Mouse (Mus musculus) adrenal gland, postnatal 4 days (tissue): ENCODE measurements around the gene Tecr. TPM values are rescaled to one million over a fixed set of nuclear protein-coding genes. Genes with fewer than 3 reads are reported as not detected.
"Not testable (repeated sequence)": the region's sequence is repeated elsewhere in the genome, so short reads cannot be mapped to it uniquely, and the experiment has no call there.

Experiments used
- DNase-seq, 2 experiments: peaks; one replicate each; pipeline ENCODE4 v3.0.0; 2021 to 2022; ENCODE audit warnings: low spot score in 2 of 2, mixed read lengths in 2 of 2
- total RNA-seq, 2 experiments: library from RNA; stranded (reverse); gene quantifications; 2 replicates each; pipeline ENCODE4 v1.2.3; 2021

The Tecr gene
- total RNA-seq, 2 experiments from 2014 or later: 369 to 378 TPM

- DNase-seq: no peak
These were observed 23.0 kb downstream of the Tecr start for GRCm38 (mm10) chr8:83584771-83585170.

- DNase-seq: no peak
These were observed 24.5 kb downstream of the Tecr start for GRCm38 (mm10) chr8:83583236-83583635.

- DNase-seq: no peak
These were observed 25.5 kb downstream of the Tecr start for GRCm38 (mm10) chr8:83582226-83582625.

GRCm38 (mm10) chr8:83580826-83581225, 26.9 kb downstream of the Tecr start:
- no peak for DNase-seq

GRCm38 (mm10) chr8:83579676-83580075, 28.1 kb downstream of the Tecr start:
- DNase-seq: peak in 1 of 2 experiments; percentile 1

GRCm38 (mm10) chr8:83578131-83579055, 29.4 kb downstream of the Tecr start:
- peak in 1 of 2 experiments; percentile 3 for DNase-seq

- peak; percentile 39 to 70 for DNase-seq
These were observed 30.4 kb downstream of the Tecr start for GRCm38 (mm10) chr8:83577384-83577791.

GRCm38 (mm10) chr8:83576921-83577320, 30.9 kb downstream of the Tecr start:
- DNase-seq: no peak

GRCm38 (mm10) chr8:83576516-83576895, 31.3 kb downstream of the Tecr start:
- no peak for DNase-seq

GRCm38 (mm10) chr8:83575561-83576515, 31.9 kb downstream of the Tecr start:
- peak in 1 of 2 experiments; percentile 2 for DNase-seq

GRCm38 (mm10) chr8:83574631-83575315, 33.0 kb downstream of the Tecr start:
- peak in 1 of 2 experiments; percentile 2 for DNase-seq

- no peak for DNase-seq
These were observed 34.5 kb downstream of the Tecr start for GRCm38 (mm10) chr8:83573140-83573875.

- DNase-seq: no peak
These were observed 35.4 kb downstream of the Tecr start for GRCm38 (mm10) chr8:83572246-83572812.

GRCm38 (mm10) chr8:83571791-83572190, 36.0 kb downstream of the Tecr start:
- no peak for DNase-seq

- not testable (repeated sequence) for DNase-seq
These were observed 36.8 kb downstream of the Tecr start for GRCm38 (mm10) chr8:83571001-83571340.

GRCm38 (mm10) chr8:83570272-83571000, 37.3 kb downstream of the Tecr start:
- DNase-seq: no peak

GRCm38 (mm10) chr8:83569165-83569564, 38.6 kb downstream of the Tecr start:
- DNase-seq: no peak

- no peak for DNase-seq
These were observed 39.0 kb downstream of the Tecr start for GRCm38 (mm10) chr8:83568755-83569154.

- DNase-seq: no peak
These were observed 39.6 kb downstream of the Tecr start for GRCm38 (mm10) chr8:83568128-83568527.
